Mouse (Mus musculus): Measurements from ENCODE around the gene Pars2.

The Pars2 gene

DNA sequence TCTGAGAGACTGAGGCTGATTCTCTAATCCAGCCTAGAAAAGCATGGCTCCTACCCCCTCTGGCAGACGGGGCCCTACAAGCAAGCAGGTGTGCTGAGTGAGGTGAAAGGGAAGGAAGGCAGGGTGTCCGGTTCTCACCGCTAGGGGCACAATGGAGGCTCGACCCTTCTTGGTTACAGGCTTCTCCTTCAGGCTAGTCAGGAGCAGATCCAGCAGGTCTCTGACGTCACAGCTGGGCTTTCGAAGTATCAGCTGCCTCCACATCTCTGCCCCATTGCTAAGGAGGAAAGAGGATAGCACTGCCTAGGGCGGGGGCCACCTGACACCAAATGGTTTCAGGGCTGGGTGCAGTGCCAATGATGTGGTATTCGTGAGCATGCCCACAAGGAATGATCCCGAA lies 49.1 kb downstream of the Pars2 start:
- DNase-seq (ENCODE audit: extremely low read depth, insufficient read length, low spot score): no peak

DNA sequence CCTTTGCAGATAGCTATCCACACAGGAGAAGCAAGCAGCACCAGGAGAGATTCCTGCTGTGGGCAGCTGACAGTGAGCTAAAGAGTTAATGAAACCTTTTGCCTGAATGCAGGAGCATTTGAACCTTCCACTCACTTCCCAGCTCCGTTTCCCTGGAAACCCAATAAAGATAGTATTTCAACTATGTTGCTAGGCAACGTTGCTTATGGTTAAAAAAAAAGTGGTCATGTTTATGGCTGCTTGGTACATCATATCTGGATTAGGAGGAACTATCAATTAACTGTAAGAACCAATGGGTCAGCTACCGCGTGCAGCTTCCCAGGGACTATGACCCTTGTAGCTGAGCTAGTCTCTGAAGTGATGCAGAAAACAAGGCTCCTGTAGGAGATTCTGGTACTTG lies 49.9 kb downstream of the Pars2 start:
- no peak for DNase-seq (ENCODE audit: extremely low read depth, insufficient read length, low spot score)

DNA sequence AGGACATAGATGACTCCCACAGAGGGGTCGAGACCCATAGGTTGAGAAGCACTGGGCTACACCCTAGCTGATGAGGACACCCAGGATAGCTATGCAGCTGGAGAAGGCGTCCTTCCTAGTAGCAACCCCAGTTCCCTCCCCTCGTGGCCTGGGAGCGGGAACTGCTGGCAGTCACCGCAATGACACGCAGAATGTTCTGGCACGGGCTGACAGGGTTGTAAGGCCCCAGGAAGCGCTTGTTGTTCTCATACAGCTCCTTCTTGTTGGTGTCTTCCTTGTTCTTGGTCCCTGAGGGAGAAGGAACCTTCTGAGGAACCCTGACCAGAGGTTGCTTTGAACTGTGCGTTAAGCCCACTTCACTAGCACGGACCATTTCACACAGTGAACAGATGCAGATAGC lies 53.1 kb downstream of the Pars2 start:
- no peak for DNase-seq (ENCODE audit: extremely low read depth, insufficient read length, low spot score)

DNA sequence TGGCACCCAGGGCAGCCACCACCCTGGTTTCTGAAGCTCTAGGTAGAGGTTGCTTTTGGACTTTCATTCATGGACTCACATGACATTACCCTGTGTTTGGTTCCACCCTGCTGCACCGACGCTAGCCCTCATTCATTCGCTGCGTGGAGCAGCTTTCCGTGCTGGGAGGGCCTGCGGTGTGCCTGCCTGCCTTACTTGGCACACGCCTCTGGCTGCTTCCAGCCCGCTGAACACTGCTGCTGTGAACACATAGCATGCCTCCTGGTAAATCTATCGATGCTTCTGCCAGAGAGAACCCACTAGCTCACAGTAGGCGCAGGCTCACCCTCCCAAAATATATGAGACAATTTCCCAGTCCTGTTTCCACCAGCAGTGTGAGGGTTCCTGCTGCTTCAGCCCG lies 53.5 kb downstream of the Pars2 start:
- no peak for DNase-seq (ENCODE audit: extremely low read depth, insufficient read length, low spot score)
